Mouse (Mus musculus): ENCODE results near the gene Ntm. TPM values are rescaled to one million over a fixed set of nuclear protein-coding genes. Genes with fewer than 3 reads are reported as not detected.

Gene Ntm
- total RNA-seq, 2 experiments from 2014 or later: 2.2 to 2.7 TPM

GRCm38 (mm10) chr9:29222915-29223545 is 739.9 kb downstream of the Ntm start:
- no peak for DNase-seq (ENCODE audit: low spot score)

GRCm38 (mm10) chr9:29220941-29221615 is 741.9 kb downstream of the Ntm start:
- intact Hi-C loops (cut with DNase I): no loop called here
- DNase-seq (ENCODE audit: low spot score): no peak

More at GRCm38 (mm10) chr9:29222915-29223545, 739.9 kb downstream of the Ntm start:
- intact Hi-C loops (cut with DNase I): no loop called here

- DNase-seq (ENCODE audit: low spot score): no peak
- intact Hi-C loops (cut with DNase I): no loop called here
Observed at GRCm38 (mm10) chr9:29220493-29220892, 742.4 kb downstream of the Ntm start.

- intact Hi-C loops (cut with DNase I): no loop called here
Observed at GRCm38 (mm10) chr9:29217951-29218350, 745.0 kb downstream of the Ntm start.

GRCm38 (mm10) chr9:29216528-29216927 is 746.4 kb downstream of the Ntm start:
- no peak for DNase-seq (ENCODE audit: low spot score)
- intact Hi-C loops (cut with DNase I): no loop called here

More at GRCm38 (mm10) chr9:29217951-29218350, 745.0 kb downstream of the Ntm start:
- DNase-seq (ENCODE audit: low spot score): no peak

GRCm38 (mm10) chr9:29215796-29216195 is 747.1 kb downstream of the Ntm start:
- no peak for DNase-seq (ENCODE audit: low spot score)
- intact Hi-C loops (cut with DNase I): no loop called here

- intact Hi-C loops (cut with DNase I): no loop called here
- DNase-seq (ENCODE audit: low spot score): no peak
Observed at GRCm38 (mm10) chr9:29215241-29215640, 747.7 kb downstream of the Ntm start.

GRCm38 (mm10) chr9:29209243-29209642 is 753.7 kb downstream of the Ntm start:
- intact Hi-C loops (cut with DNase I): loop anchor here (10.0 kb wide), 1 partner anchor 376 kb away; no protein-coding TSS in a partner anchor
- DNase-seq (ENCODE audit: low spot score): no peak

- no peak for DNase-seq (ENCODE audit: low spot score)
- intact Hi-C loops (cut with DNase I): loop anchor here (10.0 kb wide), 1 partner anchor 377 kb away; no protein-coding TSS in a partner anchor
Observed at GRCm38 (mm10) chr9:29208142-29208541, 754.8 kb downstream of the Ntm start.

GRCm38 (mm10) chr9:29205680-29206079 is 757.3 kb downstream of the Ntm start:
- intact Hi-C loops (cut with DNase I): loop anchor here (10.0 kb wide), 1 partner anchor 379 kb away; no protein-coding TSS in a partner anchor
- DNase-seq (ENCODE audit: low spot score): no peak

- intact Hi-C loops (cut with DNase I): loop anchor here (5.0 to 10.0 kb wide), 2 partner anchors 205 to 383 kb away; no protein-coding TSS in a partner anchor
- DNase-seq (ENCODE audit: low spot score): no peak
Observed at GRCm38 (mm10) chr9:29202196-29202595, 760.7 kb downstream of the Ntm start.

- intact Hi-C loops (cut with DNase I): loop anchor here (1.0 to 10.0 kb wide), 3 partner anchors 206 to 383 kb away; no protein-coding TSS in a partner anchor
- DNase-seq (ENCODE audit: low spot score): no peak
Observed at GRCm38 (mm10) chr9:29201163-29202053, 761.5 kb downstream of the Ntm start.

GRCm38 (mm10) chr9:29197046-29197445 is 765.9 kb downstream of the Ntm start:
- no peak for DNase-seq (ENCODE audit: low spot score)
- intact Hi-C loops (cut with DNase I): no loop called here

GRCm38 (mm10) chr9:29194265-29194664 is 768.7 kb downstream of the Ntm start:
- intact Hi-C loops (cut with DNase I): no loop called here
- DNase-seq (ENCODE audit: low spot score): no peak

GRCm38 (mm10) chr9:29183011-29183410 is 779.9 kb downstream of the Ntm start:
- DNase-seq (ENCODE audit: low spot score): no peak
- intact Hi-C loops (cut with DNase I): no loop called here

- intact Hi-C loops (cut with DNase I): no loop called here
- DNase-seq (ENCODE audit: low spot score): no peak
Observed at GRCm38 (mm10) chr9:29181661-29182060, 781.3 kb downstream of the Ntm start.

- intact Hi-C loops (cut with DNase I): no loop called here
- DNase-seq (ENCODE audit: low spot score): no peak
Observed at GRCm38 (mm10) chr9:29165731-29166130, 797.2 kb downstream of the Ntm start.

GRCm38 (mm10) chr9:29161059-29161642 is 801.8 kb downstream of the Ntm start:
- intact Hi-C loops (cut with DNase I): no loop called here
- no peak for DNase-seq (ENCODE audit: low spot score)

- no peak for DNase-seq (ENCODE audit: low spot score)
- intact Hi-C loops (cut with DNase I): no loop called here
Observed at GRCm38 (mm10) chr9:29145901-29146300, 817.0 kb downstream of the Ntm start.

GRCm38 (mm10) chr9:29136039-29136438 is 826.9 kb downstream of the Ntm start:
- DNase-seq (ENCODE audit: low spot score): no peak
- intact Hi-C loops (cut with DNase I): no loop called here
